Mouse (Mus musculus): Measurements from ENCODE around the gene Ppfia4.

Gene Ppfia4

DNA sequence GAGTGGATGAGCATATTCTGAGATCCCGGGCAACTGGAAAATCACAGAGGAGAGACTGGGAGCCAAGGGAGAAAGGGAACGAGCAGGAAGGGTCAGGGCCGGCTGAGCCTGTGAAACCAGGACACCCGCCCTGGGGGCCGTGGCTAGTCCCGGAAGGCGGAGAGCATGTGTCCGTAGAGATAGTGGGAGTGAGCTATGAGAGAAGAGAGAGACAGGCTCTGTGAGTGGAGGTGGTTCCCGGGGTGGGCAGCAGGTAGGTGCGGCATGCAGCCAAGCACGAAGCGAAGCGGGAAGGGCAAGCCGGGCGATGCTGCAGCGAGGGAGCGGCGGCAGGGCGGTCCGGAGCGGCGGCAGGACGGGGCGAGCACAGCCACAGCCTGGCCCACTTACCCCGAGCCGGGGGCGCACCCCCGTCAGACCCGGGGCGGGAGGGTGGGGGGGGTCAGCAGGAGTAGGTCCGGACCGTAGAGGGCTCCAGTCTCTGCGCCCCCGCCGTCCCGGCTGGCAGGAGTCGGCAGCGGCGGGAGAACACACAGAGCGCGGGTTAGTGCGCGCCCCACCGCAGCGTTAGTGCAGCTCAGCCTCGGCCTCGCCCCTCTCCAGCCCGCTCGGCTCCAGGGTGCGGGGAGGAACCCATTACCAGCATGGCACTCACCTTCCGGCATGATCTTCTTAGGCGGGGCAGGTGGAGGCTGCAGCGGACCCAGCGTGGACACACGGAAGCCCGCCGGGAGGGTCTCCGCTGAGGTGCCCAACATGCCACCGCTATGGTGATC is 33.9 kb downstream of the Ppfia4 start:
- 41% methylated on average over 57 of the region's 59 CpGs for WGBS

GRCm38 (mm10) chr1:134297265-134297664 is 35.5 kb downstream of the Ppfia4 start:
- 79% methylated on average over 8 of the region's 8 CpGs for WGBS

DNA sequence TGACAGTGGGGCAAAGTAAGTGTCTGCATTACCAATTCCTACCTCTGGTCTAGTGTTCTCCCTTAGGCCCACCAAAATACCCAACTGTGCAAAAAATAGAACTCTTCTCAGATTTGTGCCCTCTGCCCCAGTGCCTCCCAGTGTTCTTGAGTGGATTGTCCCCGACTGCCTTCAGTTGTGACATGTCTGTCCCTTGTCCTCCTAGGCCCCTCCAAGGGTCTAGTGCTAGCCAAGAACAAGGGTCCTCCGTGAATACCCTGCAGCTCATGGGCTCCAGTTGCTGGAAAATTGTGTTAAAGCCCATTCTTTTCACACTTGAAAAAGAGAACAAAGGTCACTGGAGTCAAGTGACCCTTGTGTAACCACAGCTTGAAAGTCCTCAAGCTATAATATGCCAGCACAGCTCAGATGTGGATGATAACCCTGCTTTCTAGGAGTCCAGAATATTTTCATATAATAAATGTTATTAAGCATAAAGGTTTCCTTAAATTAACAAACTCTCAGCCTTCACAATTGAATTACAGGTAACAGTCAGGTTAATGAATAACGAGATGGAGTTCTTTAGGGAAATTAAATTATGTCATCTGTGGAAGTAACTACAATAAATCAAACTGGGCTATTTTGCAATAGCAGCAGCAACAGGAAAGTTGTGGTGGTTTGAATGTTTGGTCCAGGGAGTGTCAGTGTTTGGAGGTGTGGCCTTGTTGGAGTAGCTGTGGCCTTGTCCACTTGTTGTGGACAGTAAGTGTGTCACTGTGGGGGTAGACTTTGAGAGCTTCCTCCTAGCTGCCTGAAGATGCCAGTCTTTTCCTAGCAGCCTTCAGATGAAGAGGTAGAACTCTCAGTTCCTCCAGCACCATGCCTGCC is 38.8 kb downstream of the Ppfia4 start:
- WGBS: 89% methylated on average over 3 of the region's 3 CpGs

DNA sequence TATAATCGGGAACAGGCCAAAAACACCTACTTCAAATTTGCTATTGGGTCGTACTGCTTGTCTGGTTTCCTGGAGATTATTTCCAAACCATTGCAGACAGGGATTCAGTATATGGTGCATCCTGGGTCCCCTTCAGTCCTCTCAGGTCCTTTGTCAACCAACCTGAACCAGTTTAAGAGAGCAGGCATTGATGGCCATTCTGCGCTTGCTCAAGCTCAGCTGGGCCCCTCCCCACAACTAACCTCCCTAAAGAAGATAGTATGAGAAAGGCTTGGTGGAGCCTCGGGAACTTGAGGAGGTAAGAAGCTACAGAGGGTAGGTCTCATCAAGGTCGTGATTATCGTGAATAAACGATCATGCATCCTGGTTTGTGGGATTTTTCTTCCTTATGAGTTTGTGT is 39.5 kb downstream of the Ppfia4 start:
- WGBS: 92% methylated on average over 7 of the region's 7 CpGs

- 64% methylated on average over 9 of the region's 9 CpGs for whole genome bisulfite sequencing
Observed at GRCm38 (mm10) chr1:134292601-134293000, 40.1 kb downstream of the Ppfia4 start.

DNA sequence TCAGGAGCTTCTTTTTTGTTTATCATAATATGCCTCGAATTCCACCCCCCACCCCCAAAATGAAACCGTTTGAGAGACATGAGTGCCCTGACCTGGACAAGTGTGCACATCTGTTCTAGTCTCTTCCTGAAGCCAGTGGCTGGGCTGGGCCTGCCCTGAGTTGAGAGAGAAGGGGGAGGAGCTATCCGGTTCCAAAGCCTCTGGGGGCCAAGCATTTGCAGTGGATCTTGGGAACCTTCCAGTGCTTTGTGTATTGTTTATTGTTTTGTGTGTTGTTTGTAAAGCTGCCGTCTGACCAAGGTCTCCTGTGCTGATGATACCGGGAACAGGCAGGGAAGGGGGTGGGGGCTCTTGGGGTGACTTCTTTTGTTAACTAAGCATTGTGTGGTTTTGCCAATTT is 40.7 kb downstream of the Ppfia4 start:
- 45% methylated on average over 5 of the region's 5 CpGs for WGBS

DNA sequence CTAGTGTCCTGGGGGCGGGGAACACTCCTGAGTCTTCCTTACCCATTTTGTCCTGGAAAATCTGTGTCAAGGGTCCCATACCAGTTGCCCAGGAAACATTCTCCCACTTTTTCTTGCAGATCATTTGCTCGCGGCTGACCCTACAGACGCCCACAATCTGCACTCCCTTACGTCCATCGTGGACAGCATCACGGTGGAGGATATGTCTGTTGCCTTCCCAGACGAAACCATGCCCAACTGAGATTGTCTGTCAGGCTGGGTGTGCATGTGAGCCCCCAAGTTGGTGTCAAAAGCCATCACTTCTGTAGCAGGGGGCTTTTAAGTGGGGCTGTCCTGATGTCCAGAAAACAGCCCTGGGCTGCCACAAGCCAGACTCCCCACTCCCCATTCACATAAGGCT is 41.2 kb downstream of the Ppfia4 start:
- 91% methylated on average over 8 of the region's 8 CpGs for WGBS

DNA sequence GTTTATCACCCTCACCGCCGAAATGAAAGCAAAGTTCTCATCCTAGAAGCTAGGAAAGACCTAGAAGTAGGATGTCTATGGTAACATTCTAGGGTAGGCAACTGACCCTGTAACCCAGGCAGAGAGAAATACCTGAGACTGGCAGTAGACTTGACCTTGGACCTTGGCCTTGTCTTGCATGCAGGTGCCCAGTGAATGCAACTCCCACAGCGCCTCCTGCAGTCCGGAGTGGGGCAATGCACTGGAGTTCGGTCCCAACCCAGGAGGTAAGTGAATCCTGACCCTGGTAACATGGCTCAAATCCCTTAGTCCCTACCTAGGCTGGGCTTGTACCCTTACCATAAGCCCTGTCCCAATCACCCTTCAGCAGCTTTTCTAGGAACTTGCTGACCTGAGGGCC is 41.8 kb downstream of the Ppfia4 start:
- WGBS: 74% methylated on average over 5 of the region's 5 CpGs

- 95% methylated on average over 13 of the region's 13 CpGs for WGBS
Observed at GRCm38 (mm10) chr1:134290300-134290699, 42.4 kb downstream of the Ppfia4 start.

- 74% methylated on average over 11 of the region's 11 CpGs for WGBS
Observed at GRCm38 (mm10) chr1:134289598-134290099, 43.1 kb downstream of the Ppfia4 start, which contains the start of gene Myog. TSS of gene Myog (plus strand) at chr1:134289989.

- 85% methylated on average over 3 of the region's 3 CpGs for WGBS
Observed at GRCm38 (mm10) chr1:134288239-134288638, 44.5 kb downstream of the Ppfia4 start.

GRCm38 (mm10) chr1:134285458-134286120 is 47.1 kb downstream of the Ppfia4 start:
- WGBS: 82% methylated on average over 10 of the region's 10 CpGs

DNA sequence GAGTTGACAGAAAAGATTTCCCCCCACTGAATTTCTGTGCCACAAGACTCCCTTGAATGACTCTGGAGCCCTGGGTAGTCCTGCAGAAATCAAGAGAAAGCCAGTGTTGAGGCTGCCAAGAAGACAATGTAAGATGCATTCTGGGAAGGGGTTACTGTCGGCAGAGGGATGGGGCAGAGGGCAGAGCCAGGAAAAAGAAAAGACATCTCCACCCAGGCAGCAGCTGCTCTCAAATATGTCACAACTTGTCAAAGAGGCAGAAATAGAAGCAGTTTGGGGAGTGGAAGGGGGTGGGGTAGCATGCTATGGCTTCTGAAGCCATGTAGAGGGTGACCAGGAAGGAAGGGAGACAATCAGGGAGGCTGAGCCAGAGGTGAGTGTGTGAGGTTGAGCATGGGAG is 49.6 kb downstream of the Ppfia4 start:
- 27% methylated on average over 1 of the region's 1 CpGs for WGBS

DNA sequence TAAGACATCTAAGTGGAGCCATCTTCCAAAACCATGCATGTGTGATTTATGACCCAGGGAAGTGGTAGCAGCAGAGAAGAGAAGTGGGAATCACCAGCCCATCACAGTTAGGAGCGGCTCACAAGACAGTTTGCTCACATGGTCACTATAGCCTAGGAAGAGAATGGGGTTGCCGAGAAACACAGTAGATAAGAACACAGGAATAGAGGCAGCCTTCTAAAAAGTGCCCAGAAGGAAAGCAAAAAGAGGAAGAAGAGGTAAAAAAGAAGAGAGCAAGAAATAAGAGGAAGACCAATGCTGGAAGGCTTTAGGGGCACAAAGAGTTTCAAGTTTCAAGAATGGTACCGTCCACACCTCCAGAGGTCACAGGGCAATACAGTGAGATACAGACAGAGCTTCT is 50.4 kb downstream of the Ppfia4 start:
- WGBS: 88% methylated on average over 3 of the region's 3 CpGs

DNA sequence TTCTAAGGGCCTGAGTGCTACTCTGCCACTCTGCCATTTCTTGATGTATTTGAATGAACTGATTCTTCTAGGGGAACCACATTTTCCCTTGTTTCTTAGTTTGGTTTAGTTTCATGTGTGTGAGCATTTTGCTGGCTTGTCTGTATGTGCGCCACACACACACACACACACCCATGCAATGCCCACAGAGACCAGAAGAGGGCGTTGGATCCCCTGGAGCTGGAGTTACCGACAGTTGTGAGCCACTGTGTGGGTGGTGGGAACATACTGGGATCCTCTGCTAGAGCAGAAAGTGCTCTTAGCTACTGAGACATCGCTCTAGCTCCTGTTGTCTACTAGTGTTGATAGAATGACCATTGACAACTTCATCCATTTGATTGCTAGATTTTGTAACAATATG is 51.2 kb downstream of the Ppfia4 start:
- 67% methylated on average over 4 of the region's 4 CpGs for WGBS

DNA sequence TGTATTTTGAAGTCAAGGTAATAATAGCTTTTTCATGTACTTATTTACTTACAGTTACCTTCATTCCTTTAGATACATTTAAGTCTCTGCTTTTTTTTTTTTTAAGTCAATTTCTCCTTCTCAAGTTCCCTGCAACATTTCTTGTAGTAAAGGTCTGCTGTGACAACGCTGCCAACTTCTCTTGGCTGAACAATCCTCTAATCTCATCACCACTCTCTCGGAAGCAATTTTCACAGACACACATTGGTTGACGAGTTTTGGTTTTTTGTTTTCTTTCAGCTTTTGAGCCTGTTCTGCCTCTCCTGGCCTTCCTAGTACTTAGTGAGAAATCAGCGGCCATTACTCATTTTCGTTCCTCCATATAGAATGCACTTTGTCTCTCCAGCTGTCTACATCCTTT is 52.6 kb downstream of the Ppfia4 start:
- 66% methylated on average over 5 of the region's 5 CpGs for WGBS

DNA sequence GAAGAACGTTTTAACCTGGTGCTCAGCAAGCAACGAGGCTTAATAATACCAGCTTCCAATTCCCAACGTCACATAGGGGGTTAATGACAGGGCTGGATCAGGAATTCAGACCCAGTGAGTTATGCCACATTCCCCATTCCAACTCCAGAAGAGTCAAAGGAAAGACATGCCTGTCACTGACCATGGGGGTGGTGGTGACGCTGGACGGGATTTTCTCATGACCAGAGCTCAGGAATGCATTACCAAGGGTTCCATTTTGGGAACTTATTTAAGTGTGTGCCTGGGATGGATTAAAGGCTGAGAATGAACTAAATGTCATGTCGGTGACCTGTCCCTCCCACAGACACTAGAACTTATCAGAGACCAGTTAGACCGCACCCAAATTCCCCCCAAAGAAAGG is 55.9 kb downstream of the Ppfia4 start:
- WGBS: 89% methylated on average over 7 of the region's 7 CpGs

- WGBS: 57% methylated on average over 13 of the region's 13 CpGs
Observed at GRCm38 (mm10) chr1:134275616-134276464, 56.9 kb downstream of the Ppfia4 start.

DNA sequence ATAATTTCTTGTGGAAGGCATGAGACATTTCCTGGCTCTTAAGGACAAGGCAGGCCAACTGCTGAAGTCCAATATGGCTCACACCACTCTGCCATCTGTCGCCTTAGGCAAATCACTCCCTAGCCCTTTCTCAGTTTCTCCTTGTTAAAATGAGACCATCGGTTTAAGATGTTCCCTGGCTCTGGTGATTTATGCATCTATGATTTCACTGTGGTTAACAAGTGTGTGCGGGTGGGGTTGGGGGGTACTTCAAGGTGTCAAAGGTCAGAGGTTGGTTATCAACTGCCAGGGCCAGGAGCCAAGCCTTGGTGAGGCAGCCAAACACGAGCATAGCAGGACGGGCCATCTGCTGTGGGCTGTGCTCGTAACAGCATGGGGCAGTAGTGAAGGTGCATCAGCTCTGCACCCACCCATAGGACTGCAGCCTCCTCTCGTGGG is 58.2 kb downstream of the Ppfia4 start:
- WGBS: 60% methylated on average over 7 of the region's 7 CpGs

DNA sequence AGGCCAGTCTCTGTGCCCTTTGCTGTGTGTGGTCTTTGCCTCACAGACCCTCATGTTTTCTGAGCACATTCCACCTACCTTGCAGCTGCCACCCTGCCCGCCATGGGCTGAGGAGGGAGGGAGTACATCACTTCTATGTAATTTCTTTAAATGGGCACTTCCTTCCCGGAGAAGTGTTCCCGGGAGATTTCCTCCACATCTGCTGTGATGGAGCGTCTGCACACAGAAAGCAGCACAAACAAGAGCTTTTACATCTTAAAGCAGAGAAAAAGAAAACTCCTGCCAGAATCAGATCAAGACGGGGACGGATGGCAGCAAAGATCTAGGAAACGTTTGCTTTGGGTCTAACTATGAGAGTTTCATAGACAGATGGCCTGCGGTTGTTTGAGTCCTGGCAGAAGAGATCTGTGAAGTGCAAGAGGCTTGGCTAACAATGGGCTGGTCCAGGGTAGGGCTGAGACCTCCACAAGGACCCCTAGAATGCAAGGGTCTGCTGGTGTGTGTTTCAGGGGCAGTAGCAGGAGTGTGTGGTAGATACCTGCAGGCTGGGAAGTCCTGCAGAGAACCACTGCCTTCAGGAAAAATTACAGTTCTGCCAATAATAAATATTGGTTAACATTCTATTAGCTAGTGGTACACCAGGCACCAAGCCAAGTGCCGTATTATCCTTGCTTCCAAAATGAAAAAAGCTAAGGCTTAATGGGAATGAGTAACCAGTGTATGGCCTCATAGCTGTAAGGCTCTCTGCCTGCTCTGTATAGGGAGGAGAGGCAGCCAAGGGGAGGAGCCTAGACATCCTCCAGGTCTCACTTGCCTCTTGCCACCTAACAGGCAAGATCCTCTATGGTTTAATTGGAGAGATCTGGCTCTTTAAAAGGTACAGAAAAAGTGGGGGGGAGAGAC is 59.0 kb downstream of the Ppfia4 start:
- 21% methylated on average over 9 of the region's 9 CpGs for WGBS

Measured in cerebral cortex, adult 2 months (tissue).